Mouse (Mus musculus) lung, embryonic 15.5 days (tissue): ENCODE results near the gene Il13. TPM values are rescaled to one million over a fixed set of nuclear protein-coding genes. Genes with fewer than 3 reads are reported as not detected.

Experiments used
- ATAC-seq: fragments of 200-750 bp; cut with Nextera tagmentation; 2 replicates; pipeline ENCODE4 v1.8.0; 2017; ENCODE audit warnings: moderate number of reproducible peaks, borderline replicate concordance; ENCODE audit not compliant: low FRiP score, low TSS enrichment; ENCODE audit errors: extremely low read depth
- H3K27ac ChIP-seq: fragments of 300-500 bp; sonication (generic); 2 replicates; pipeline ENCODE4 v1.5.1; 2015; ENCODE audit warnings: moderate library complexity, mild to moderate bottlenecking, inconsistent platforms
- H3K27me3 ChIP-seq: fragments of 300-500 bp; sonication (generic); 2 replicates; pipeline ENCODE4 v1.6.1; 2015; ENCODE audit warnings: inconsistent platforms
- H3K36me3 ChIP-seq: fragments of 300-500 bp; sonication (generic); 2 replicates; pipeline ENCODE4 v1.6.1; 2015; ENCODE audit warnings: inconsistent platforms
- H3K4me1 ChIP-seq: fragments of 300-500 bp; sonication (generic); 2 replicates; pipeline ENCODE4 v1.6.1; 2015; ENCODE audit warnings: inconsistent platforms
- H3K4me2 ChIP-seq: fragments of 300-500 bp; sonication (generic); 2 replicates; pipeline ENCODE4 v1.6.1; 2015; ENCODE audit warnings: inconsistent platforms, mild to moderate bottlenecking, moderate library complexity
- H3K4me3 ChIP-seq: fragments of 300-500 bp; sonication (generic); 2 replicates; pipeline ENCODE4 v1.5.1; 2015; ENCODE audit warnings: mild to moderate bottlenecking, inconsistent platforms
- H3K9ac ChIP-seq: fragments of 300-500 bp; sonication (generic); 2 replicates; pipeline ENCODE4 v1.6.1; 2015; ENCODE audit warnings: inconsistent platforms
- H3K9me3 ChIP-seq: fragments of 300-500 bp; sonication (generic); 2 replicates; pipeline ENCODE4 v1.6.1; 2016; ENCODE audit warnings: inconsistent platforms
- WGBS: fragments of 180-500 bp; shearing (Covaris S2); methylation state at CpG from one replicate; pipeline ENCODE4 v1.1.7; 2015; 5-methylcytosine and 5-hydroxymethylcytosine counted together
- polyA plus RNA-seq: library from polyadenylated mRNA; unstranded; fragments of >200 nt; fragmentation: Nextera tagmentation; extraction: Ambion mirVana; gene quantifications from 2 replicates; pipeline ENCODE4 v1.2.1, GENCODE M21; 2015

Il13 gene
- polyA plus RNA-seq, 1 experiment from 2014 or later: 0.12 TPM

- Histone ChIP-seq H3K4me3 (no peak overlapping the region), H3K27ac (no peak overlapping the region), H3K4me2 (no peak overlapping the region), H3K27me3 (no peaks in the 10 kb centered on the region), H3K9me3 (no peaks in the 10 kb centered on the region), H3K9ac (no peak overlapping the region), H3K4me1 (no peaks in the 10 kb centered on the region), H3K36me3 (no peaks in the 10 kb centered on the region)
- no peak for ATAC-seq
- WGBS: 65% methylated on average over 17 of the region's 17 CpGs
Measured at GRCm38 (mm10) chr11:53626802-53627373, 7.6 kb downstream of the Il13 start.

GRCm38 (mm10) chr11:53624124-53624523 is 10.4 kb downstream of the Il13 start:
- Histone ChIP-seq H3K27me3 (no peaks in the 10 kb centered on the region), H3K27ac (no peak overlapping the region)
- no peak for ATAC-seq

GRCm38 (mm10) chr11:53623573-53623972 is 10.9 kb downstream of the Il13 start:
- ATAC-seq: no peak
- H3K9ac ChIP-seq: no peak overlapping the region
- no peaks in the 10 kb centered on the region for H3K4me1 ChIP-seq
- no peaks in the 10 kb centered on the region for H3K9me3 ChIP-seq
- H3K27ac ChIP-seq: no peak overlapping the region
- no peak overlapping the region for H3K4me3 ChIP-seq
- H3K27me3 ChIP-seq: no peaks in the 10 kb centered on the region
- no peaks in the 10 kb centered on the region for H3K36me3 ChIP-seq
- WGBS: 60% methylated on average over 9 of the region's 9 CpGs
- no peak overlapping the region for H3K4me2 ChIP-seq

More at GRCm38 (mm10) chr11:53624124-53624523, 10.4 kb downstream of the Il13 start:
- Histone ChIP-seq H3K36me3 (no peaks in the 10 kb centered on the region), H3K4me2 (no peak overlapping the region), H3K9me3 (no peaks in the 10 kb centered on the region), H3K4me3 (no peak overlapping the region), H3K9ac (no peak overlapping the region), H3K4me1 (no peaks in the 10 kb centered on the region)
- 84% methylated on average over 2 of the region's 2 CpGs for WGBS

DNA sequence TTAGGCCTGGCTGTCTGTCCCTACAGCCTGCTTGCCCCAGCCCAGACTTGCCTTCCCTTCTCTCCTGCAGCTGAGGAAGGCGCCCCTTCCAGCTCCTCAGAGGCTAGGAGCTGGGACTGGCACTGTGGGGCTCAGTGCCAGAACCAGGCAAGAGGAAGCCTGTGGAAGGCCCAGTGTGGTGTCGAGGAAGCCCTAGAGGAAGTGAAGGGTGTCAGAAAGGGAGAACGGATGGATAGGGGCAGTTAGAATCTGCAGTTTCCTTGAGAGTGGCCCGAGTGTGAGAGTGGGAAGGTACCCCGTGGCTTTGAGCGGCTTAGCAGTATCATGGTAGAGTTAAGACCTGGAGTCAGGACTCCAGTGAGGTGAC is 12.1 kb downstream of the Il13 start:
- Histone ChIP-seq H3K27me3 (no peaks in the 10 kb centered on the region), H3K9me3 (no peaks in the 10 kb centered on the region), H3K36me3 (no peaks in the 10 kb centered on the region), H3K4me1 (no peaks in the 10 kb centered on the region), H3K27ac (no peak overlapping the region), H3K4me3 (no peak overlapping the region), H3K9ac (no peak overlapping the region), H3K4me2 (no peak overlapping the region)
- no peak for ATAC-seq
- 52% methylated on average over 6 of the region's 6 CpGs for WGBS

DNA sequence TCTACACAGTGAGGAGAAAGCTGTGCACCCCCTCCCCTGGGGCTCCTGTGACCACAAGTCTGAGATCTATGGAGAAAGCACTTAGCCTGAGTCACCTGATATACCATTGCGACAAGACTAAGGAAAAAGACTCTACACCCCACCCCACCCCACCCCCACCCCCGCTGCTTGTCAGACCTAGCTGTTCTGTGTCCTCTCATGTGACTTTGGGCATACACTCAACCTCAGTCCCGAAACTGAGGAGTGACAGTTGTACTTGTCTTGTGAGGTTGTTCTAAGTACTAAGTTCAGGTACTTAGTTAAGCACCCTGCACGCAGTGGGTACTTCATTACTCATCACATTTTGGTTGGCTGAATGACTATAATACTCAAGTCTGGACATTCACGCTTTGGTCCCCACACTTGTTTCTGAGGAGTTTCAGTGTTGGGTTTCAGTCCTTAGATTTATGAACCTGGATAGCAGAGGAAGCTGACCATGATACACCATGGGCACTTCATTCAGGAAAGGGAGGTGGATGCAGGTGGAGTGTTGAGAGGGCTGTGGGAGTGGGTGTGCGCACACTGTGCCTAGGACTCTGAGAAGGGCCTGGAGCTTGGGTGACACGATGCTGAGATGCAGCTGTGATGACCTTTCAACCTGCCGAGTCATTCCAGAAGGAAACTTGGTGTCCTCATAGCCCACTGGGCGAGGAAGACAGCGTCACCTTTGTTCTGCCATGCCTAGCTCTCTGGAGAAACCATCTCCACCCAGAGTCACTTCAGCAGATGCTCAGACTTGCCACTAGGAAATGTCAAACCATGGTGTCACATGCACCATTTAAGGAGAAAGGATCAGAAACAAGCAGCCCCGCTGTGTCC is 12.7 kb downstream of the Il13 start:
- Histone ChIP-seq H3K9me3 (no peaks in the 10 kb centered on the region), H3K36me3 (no peaks in the 10 kb centered on the region), H3K4me2 (no peak overlapping the region), H3K27ac (no peak overlapping the region), H3K27me3 (no peaks in the 10 kb centered on the region), H3K4me1 (no peaks in the 10 kb centered on the region), H3K4me3 (no peak overlapping the region), H3K9ac (no peak overlapping the region)
- 79% methylated on average over 11 of the region's 11 CpGs for WGBS
- ATAC-seq: no peak

DNA sequence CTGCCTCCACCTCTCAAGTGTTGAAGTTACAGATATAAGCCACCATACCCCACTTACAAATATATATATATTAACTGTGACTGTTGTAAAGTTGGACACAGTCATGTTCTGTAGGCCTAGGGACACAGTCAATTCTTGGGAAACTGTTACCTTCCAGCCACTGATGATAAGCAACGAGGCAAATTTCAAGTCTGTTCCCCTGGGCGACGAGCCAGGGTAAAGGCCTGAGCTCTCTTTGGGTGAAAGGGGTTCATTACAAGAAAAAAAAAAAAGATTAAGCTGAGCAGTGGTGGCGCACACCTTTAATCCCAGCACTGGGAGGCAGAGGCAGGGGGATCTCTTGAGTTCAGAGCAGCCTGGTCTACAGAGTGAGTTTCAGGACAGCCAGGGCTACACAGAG is 14.4 kb downstream of the Il13 start:
- Histone ChIP-seq H3K4me3 (no peak overlapping the region), H3K27me3 (no peaks in the 10 kb centered on the region), H3K36me3 (no peaks in the 10 kb centered on the region), H3K27ac (no peak overlapping the region), H3K9me3 (no peaks in the 10 kb centered on the region), H3K4me2 (no peak overlapping the region), H3K4me1 (no peaks in the 10 kb centered on the region), H3K9ac (no peak overlapping the region)
- 85% methylated on average over 4 of the region's 4 CpGs for WGBS
- no peak for ATAC-seq

DNA sequence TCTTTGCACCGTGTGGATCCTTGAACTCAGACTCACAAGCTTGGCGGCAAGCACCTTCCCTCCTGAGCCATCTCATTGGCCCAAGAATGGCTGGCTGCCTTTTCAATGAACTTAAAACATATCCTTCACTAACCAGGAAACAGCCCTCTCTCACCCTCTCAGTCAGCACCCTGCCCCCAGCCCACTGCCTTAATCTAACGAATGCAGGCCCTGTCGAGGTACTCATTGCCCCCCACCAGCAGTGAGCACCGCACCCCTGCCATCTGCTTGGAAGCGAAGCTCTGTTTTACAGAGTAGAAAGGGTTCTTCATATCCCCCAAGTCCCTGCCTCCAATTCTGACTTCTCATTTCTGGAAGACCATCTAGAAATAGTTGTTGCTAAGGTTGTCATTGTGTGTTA is 15.1 kb downstream of the Il13 start:
- Histone ChIP-seq H3K9me3 (no peaks in the 10 kb centered on the region), H3K27me3 (no peaks in the 10 kb centered on the region), H3K4me3 (no peak overlapping the region), H3K4me1 (no peaks in the 10 kb centered on the region), H3K27ac (no peak overlapping the region), H3K4me2 (no peak overlapping the region), H3K36me3 (no peaks in the 10 kb centered on the region), H3K9ac (no peak overlapping the region)
- no peak for ATAC-seq
- 57% methylated on average over 6 of the region's 6 CpGs for WGBS

DNA sequence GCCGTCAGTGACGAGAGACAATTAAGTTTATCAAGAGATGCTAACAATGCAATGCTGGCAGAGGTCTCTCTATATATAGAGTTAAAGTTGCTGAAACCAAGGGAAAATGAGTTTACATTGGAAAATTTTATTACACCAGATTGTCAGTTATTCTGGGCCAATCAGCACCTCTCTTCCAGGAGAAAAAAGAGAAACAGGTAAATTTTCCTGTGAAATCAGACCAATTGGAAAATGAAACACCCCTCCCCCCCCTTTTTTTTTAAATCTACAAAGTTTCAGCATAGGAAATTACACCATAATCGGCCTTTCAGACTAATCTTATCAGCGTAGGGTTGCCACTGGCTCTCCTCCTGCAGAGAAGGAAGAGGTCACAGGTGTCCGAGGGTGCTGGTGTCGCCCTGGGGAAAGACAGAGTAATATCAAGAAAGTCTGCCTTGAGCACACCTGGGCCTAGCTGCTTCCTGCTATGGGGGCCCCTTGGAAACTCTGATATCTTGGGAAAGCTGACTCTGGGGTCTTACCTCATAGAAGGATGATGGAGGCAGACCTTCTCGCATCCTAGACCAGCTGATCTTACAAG is 15.8 kb downstream of the Il13 start, which contains the start of gene Il4:
Gene Il4 (minus strand): TSS at position 51 of the 580 bp plus-strand sequence.
- no peaks in the 10 kb centered on the region for H3K4me1 ChIP-seq
- ATAC-seq: no peak
- H3K4me2 ChIP-seq: no peak within 1 kb of the TSS
- H3K9ac ChIP-seq: no peak within 1 kb of the TSS
- no peak within 1 kb of the TSS for H3K27ac ChIP-seq
- 66% methylated on average over 7 of the region's 7 CpGs for WGBS
- no peaks in the 10 kb centered on the region for H3K27me3 ChIP-seq
- H3K9me3 ChIP-seq: no peaks in the 10 kb centered on the region
- no peaks in the 10 kb centered on the region for H3K36me3 ChIP-seq
- H3K4me3 ChIP-seq: no peak within 1 kb of the TSS

DNA sequence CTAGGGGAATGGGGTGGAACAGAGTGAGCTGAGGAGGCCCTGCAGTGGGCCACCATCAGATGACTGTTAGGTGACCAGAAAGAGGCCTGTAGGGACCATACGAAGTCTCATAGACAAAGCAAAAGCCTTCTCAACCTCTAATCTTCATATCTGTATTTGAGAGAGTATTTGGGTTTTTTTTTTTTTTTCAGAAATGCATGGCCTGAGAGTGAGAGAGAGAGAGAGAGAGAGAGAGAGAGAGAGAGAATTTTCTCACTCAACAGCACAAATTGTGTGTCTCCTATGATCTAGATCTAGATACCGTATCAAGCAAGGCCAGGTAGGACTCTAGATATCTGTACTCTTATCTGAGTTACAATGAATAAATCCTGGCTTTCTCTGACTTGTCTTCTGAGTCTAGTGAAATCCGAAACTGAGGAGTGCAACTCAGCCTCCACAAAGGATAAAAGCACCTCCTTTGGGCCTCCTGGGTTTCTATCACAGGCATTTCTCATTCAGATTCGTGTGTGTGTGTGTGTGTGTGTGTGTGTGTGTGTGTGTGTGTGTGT is 16.9 kb downstream of the Il13 start:
- Histone ChIP-seq H3K9ac (no peak overlapping the region), H3K27ac (no peak overlapping the region), H3K9me3 (no peaks in the 10 kb centered on the region), H3K27me3 (no peaks in the 10 kb centered on the region), H3K4me3 (no peak overlapping the region), H3K4me1 (no peaks in the 10 kb centered on the region), H3K36me3 (no peaks in the 10 kb centered on the region), H3K4me2 (no peak overlapping the region)
- ATAC-seq: no peak
- WGBS: 61% methylated on average over 4 of the region's 4 CpGs

DNA sequence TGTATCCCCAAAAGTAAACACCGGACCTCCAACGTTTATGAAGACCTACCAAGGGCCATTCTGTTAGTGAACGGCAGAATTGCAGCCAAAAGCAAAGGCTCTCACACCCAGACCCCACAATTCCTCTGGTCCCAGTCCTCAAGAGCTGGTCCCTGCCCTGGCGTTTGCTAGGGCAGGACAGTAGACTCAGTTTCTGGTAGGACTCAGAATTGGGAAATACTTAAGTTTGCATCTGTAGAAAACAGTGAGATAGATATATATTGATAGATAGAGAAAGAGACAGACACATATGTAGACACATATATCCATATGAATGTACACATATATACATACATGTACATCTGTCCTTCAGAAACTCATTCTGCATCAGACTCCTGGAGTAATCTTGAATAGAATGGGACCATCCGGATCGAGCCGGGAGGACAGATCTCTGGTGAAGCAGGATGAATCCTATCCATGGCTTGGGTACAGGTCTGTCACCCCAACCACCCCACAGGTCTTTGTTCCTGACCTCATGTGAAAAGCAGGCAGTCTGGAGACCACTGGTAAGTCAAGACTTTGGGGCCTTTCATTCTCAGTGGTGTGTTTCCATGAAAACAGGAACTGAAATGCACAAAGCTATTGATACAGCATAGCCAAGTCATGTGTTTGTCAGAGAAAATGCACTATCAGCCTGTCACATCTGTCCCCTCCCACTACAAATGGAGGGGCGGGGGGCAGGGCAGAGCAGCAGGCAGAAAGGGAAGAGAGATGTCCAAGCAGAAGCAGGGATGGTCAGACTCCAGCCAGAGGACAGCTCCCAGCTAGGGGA is 17.5 kb downstream of the Il13 start:
- H3K9ac ChIP-seq: no peak overlapping the region
- H3K4me3 ChIP-seq: no peak overlapping the region
- WGBS: 54% methylated on average over 8 of the region's 8 CpGs
- H3K4me2 ChIP-seq: no peak overlapping the region
- H3K9me3 ChIP-seq: no peaks in the 10 kb centered on the region
- H3K27ac ChIP-seq: no peak overlapping the region
- no peaks in the 10 kb centered on the region for H3K4me1 ChIP-seq
- no peak for ATAC-seq
- H3K36me3 ChIP-seq: no peaks in the 10 kb centered on the region
- no peaks in the 10 kb centered on the region for H3K27me3 ChIP-seq

DNA sequence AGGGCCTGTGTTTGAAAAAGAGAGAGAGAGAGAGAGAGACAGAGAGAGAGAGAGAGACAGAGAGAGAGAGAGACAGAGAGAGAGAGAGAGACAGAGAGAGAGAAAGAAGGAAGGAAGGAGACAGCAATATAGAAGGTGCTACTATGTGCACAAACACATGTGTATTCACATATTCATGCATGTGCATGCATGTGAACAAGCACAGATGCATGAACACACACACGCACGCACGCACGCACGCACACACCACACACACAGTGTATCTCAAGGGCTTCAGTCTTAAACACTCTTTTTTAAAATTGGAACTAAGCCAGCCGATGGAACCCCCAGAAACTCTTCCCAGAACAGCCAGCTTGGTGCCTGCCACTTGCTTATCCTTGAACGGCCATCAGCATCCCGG is 18.9 kb downstream of the Il13 start:
- no peaks in the 10 kb centered on the region for H3K9me3 ChIP-seq
- no peaks in the 10 kb centered on the region for H3K27me3 ChIP-seq
- no peak overlapping the region for H3K27ac ChIP-seq
- no peaks in the 10 kb centered on the region for H3K36me3 ChIP-seq
- H3K9ac ChIP-seq: no peak overlapping the region
- WGBS: 88% methylated on average over 8 of the region's 8 CpGs
- no peak for ATAC-seq
- no peak overlapping the region for H3K4me2 ChIP-seq
- H3K4me3 ChIP-seq: no peak overlapping the region
- H3K4me1 ChIP-seq: no peaks in the 10 kb centered on the region
